Mouse (Mus musculus): ENCODE results near the gene Prrt2. TPM values are rescaled to one million over a fixed set of nuclear protein-coding genes. Genes with fewer than 3 reads are reported as not detected.
A peak's percentile ranks its signal among the peaks of the same experiment; 100 is the strongest.

The Prrt2 gene
- polyA plus RNA-seq, 2 experiments, result 21.2 to 74.6 TPM

DNA sequence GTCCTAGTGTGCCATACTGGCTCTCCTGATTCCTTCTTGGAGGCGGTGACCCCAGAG, 45.3 kb downstream of the Prrt2 start, which contains the start of gene Cdipt:
Cdipt (plus strand) TSS at position 22 of the 57 bp plus-strand sequence.
- peak within 1 kb of the TSS; percentile 97 for H3K4me3 ChIP-seq (replicated peaks; ENCODE audit: low read length)
- H3K36me3 ChIP-seq (ENCODE audit: control insufficient read depth, insufficient read depth, low read length), result peaks cover 27% of the 10 kb centered on the region
- peak within 1 kb of the TSS; percentile 80 for H3K4me2 ChIP-seq (replicated peaks; ENCODE audit: low read depth, low read length, severe bottlenecking)
- H3K27ac ChIP-seq (replicated peaks; ENCODE audit: low read depth, low read length), result peak within 1 kb of the TSS; percentile 94
- H3K9me3 ChIP-seq (ENCODE audit: control insufficient read depth, low read length), result no peaks in the 10 kb centered on the region
- peak within 1 kb of the TSS; percentile 96 for H3K9ac ChIP-seq (ENCODE audit: low read depth, low read length, severe bottlenecking)
- ATAC-seq (ENCODE audit: low FRiP score, low read depth) (no peak), DNase-seq (ENCODE audit: low spot score) (no peak)
- peaks cover 7% of the 10 kb centered on the region; the same call in 1 of the 2 replicates for H3K4me1 ChIP-seq (ENCODE audit: control insufficient read depth, insufficient read depth, low read length)
- H3K27me3 ChIP-seq (ENCODE audit: control insufficient read depth, insufficient read depth, low read length), result no peaks in the 10 kb centered on the region
- WGBS, result 0% methylated on average over 1 of the region's 1 CpGs
- TF ChIP-seq POLR2A (IDR thresholded peaks at IDR 0.05; ENCODE audit: borderline replicate concordance, extremely low read depth, insufficient read depth, insufficient read length), result no peak

DNA sequence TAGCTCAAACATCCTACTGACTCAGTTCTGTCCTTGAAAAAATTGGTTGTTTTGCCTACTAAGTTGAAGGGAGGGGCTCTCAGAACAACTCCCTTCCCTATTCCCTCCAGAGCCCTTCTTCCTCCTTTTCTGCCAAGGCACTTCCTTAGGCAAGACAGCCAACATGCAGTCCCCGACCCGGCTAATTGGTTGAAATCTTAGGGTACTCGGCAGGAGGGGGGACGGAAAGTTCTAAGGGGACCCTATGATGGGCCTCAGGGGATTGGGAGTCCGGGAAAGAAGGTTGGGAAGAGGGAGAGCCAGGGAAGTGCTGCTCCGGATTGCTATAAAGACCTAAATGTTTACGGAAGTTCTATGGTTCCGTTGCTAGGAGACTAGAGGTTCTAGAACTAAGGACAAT, 45.5 kb downstream of the Prrt2 start:
- H3K9me3 ChIP-seq (ENCODE audit: control insufficient read depth, low read length), result no peaks in the 10 kb centered on the region
- no peaks in the 10 kb centered on the region for H3K27me3 ChIP-seq (ENCODE audit: control insufficient read depth, insufficient read depth, low read length)
- ATAC-seq (ENCODE audit: low FRiP score, low read depth) (no peak), DNase-seq (ENCODE audit: low spot score) (no peak)
- 12% methylated on average over 8 of the region's 8 CpGs for WGBS
- H3K36me3 ChIP-seq (ENCODE audit: control insufficient read depth, insufficient read depth, low read length), result peaks cover 25% of the 10 kb centered on the region
- no peak for TF ChIP-seq POLR2A (IDR thresholded peaks at IDR 0.05; ENCODE audit: borderline replicate concordance, extremely low read depth, insufficient read depth, insufficient read length)
- peak overlapping the region; percentile 97 for H3K4me3 ChIP-seq (replicated peaks; ENCODE audit: low read length)
- H3K4me1 ChIP-seq (ENCODE audit: control insufficient read depth, insufficient read depth, low read length), result peaks cover 7% of the 10 kb centered on the region; the same call in 1 of the 2 replicates
- 0 out of 2 replicates have a peak overlapping the region, but pooled peaks have one; percentile 38 for H3K9ac ChIP-seq (ENCODE audit: low read depth, low read length, severe bottlenecking)
- H3K4me2 ChIP-seq (replicated peaks; ENCODE audit: low read depth, low read length, severe bottlenecking), result peak overlapping the region; percentile 80
- peak overlapping the region; percentile 22; the same call in 1 of the 2 replicates for H3K27ac ChIP-seq (replicated peaks; ENCODE audit: low read depth, low read length)

Small RNA genes lying within 50 kb of the gene (microRNA-seq; reads per million reads assigned to microRNA genes)
- not detected for gene Gm44343

Other genes starting within 250 kb of the Prrt2 start
Only the 30 nearest of the 32 such genes appear.
- 238 and 252 TPM in 2 replicates for gene Ppp4c, start 228.7 kb downstream of the Prrt2 start, polyA plus RNA-seq (2012; rRNA removed)
- 268 and 269 TPM in 2 replicates for gene Ppp4c, start 228.7 kb downstream of the Prrt2 start, polyA plus RNA-seq (2014; fragmentation: Nextera tagmentation; extraction: Ambion mirVana)
- 1.6 and 2.0 TPM in 2 replicates for gene Fam57b, start 223.5 kb downstream of the Prrt2 start, polyA plus RNA-seq (2012; rRNA removed)
- gene Fam57b, start 223.5 kb downstream of the Prrt2 start, polyA plus RNA-seq (2014; fragmentation: Nextera tagmentation; extraction: Ambion mirVana), result 0.21 and 0.44 TPM in 2 replicates
- not detected in 2 replicates for gene 4930451I11Rik, start 189.6 kb downstream of the Prrt2 start, polyA plus RNA-seq (2012; rRNA removed)
- not detected in 2 replicates for gene 4930451I11Rik, start 189.6 kb downstream of the Prrt2 start, polyA plus RNA-seq (2014; fragmentation: Nextera tagmentation; extraction: Ambion mirVana)
- 1.3 and 2.8 TPM in 2 replicates for gene Doc2a, start 173.8 kb downstream of the Prrt2 start, polyA plus RNA-seq (2012; rRNA removed)
- gene Doc2a, start 173.8 kb downstream of the Prrt2 start, polyA plus RNA-seq (2014; fragmentation: Nextera tagmentation; extraction: Ambion mirVana), result 0.76 and 0.92 TPM in 2 replicates
- gene Hirip3, start 159.2 kb downstream of the Prrt2 start, polyA plus RNA-seq (2012; rRNA removed), result 55.1 and 120 TPM in 2 replicates
- gene Hirip3, start 159.2 kb downstream of the Prrt2 start, polyA plus RNA-seq (2014; fragmentation: Nextera tagmentation; extraction: Ambion mirVana), result 15.2 and 16.1 TPM in 2 replicates
- 84.3 and 89.8 TPM in 2 replicates for gene Ino80e, start 158.8 kb downstream of the Prrt2 start, polyA plus RNA-seq (2012; rRNA removed)
- 86.7 TPM in 2 replicates for gene Ino80e, start 158.8 kb downstream of the Prrt2 start, polyA plus RNA-seq (2014; fragmentation: Nextera tagmentation; extraction: Ambion mirVana)
- 106 and 121 TPM in 2 replicates for gene Taok2, start 136.5 kb downstream of the Prrt2 start, polyA plus RNA-seq (2012; rRNA removed)
- gene Taok2, start 136.5 kb downstream of the Prrt2 start, polyA plus RNA-seq (2014; fragmentation: Nextera tagmentation; extraction: Ambion mirVana), result 28.5 and 37.1 TPM in 2 replicates
- 33.2 and 41.6 TPM in 2 replicates for gene Tmem219, start 98.3 kb downstream of the Prrt2 start, polyA plus RNA-seq (2012; rRNA removed)
- gene Tmem219, start 98.3 kb downstream of the Prrt2 start, polyA plus RNA-seq (2014; fragmentation: Nextera tagmentation; extraction: Ambion mirVana), result 31.0 and 33.8 TPM in 2 replicates
- 21.4 and 24.4 TPM in 2 replicates for gene Kctd13, start 92.3 kb downstream of the Prrt2 start, polyA plus RNA-seq (2012; rRNA removed)
- 14.2 and 16.6 TPM in 2 replicates for gene Kctd13, start 92.3 kb downstream of the Prrt2 start, polyA plus RNA-seq (2014; fragmentation: Nextera tagmentation; extraction: Ambion mirVana)
- gene Asphd1, start 71.6 kb downstream of the Prrt2 start, polyA plus RNA-seq (2012; rRNA removed), result 0.26 and 1.4 TPM in 2 replicates
- gene Asphd1, start 71.6 kb downstream of the Prrt2 start, polyA plus RNA-seq (2014; fragmentation: Nextera tagmentation; extraction: Ambion mirVana), result 0.12 and 0.15 TPM in 2 replicates
- gene Sez6l2, start 70.6 kb downstream of the Prrt2 start, polyA plus RNA-seq (2012; rRNA removed), result 2.5 and 3.2 TPM in 2 replicates
- gene Sez6l2, start 70.6 kb downstream of the Prrt2 start, polyA plus RNA-seq (2014; fragmentation: Nextera tagmentation; extraction: Ambion mirVana), result 0.90 and 1.6 TPM in 2 replicates
- 123 and 172 TPM in 2 replicates for gene Cdipt, start 45.3 kb downstream of the Prrt2 start, polyA plus RNA-seq (2012; rRNA removed)
- 84.8 and 94.0 TPM in 2 replicates for gene Cdipt, start 45.3 kb downstream of the Prrt2 start, polyA plus RNA-seq (2014; fragmentation: Nextera tagmentation; extraction: Ambion mirVana)
- 1.5 and 1.9 TPM in 2 replicates for gene Cdiptos, start 45.1 kb downstream of the Prrt2 start, polyA plus RNA-seq (2012; rRNA removed)
- 0.83 and 1.2 TPM in 2 replicates for gene Cdiptos, start 45.1 kb downstream of the Prrt2 start, polyA plus RNA-seq (2014; fragmentation: Nextera tagmentation; extraction: Ambion mirVana)
- gene Mvp, start 6.6 kb downstream of the Prrt2 start, polyA plus RNA-seq (2012; rRNA removed), result 7.9 and 8.0 TPM in 2 replicates
- 7.3 and 7.9 TPM in 2 replicates for gene Mvp, start 6.6 kb downstream of the Prrt2 start, polyA plus RNA-seq (2014; fragmentation: Nextera tagmentation; extraction: Ambion mirVana)
- 3.2 and 4.3 TPM in 2 replicates for gene Pagr1b, start 4.7 kb downstream of the Prrt2 start, polyA plus RNA-seq (2012; rRNA removed)
- gene Pagr1b, start 4.7 kb downstream of the Prrt2 start, polyA plus RNA-seq (2014; fragmentation: Nextera tagmentation; extraction: Ambion mirVana), result 0.61 TPM in 1 of 2 replicates, not detected in the other
- 27.0 and 31.9 TPM in 2 replicates for gene Pagr1a, start 3.9 kb downstream of the Prrt2 start, polyA plus RNA-seq (2012; rRNA removed)
- gene Pagr1a, start 3.9 kb downstream of the Prrt2 start, polyA plus RNA-seq (2014; fragmentation: Nextera tagmentation; extraction: Ambion mirVana), result 47.6 and 63.6 TPM in 2 replicates
- 111 and 143 TPM in 2 replicates for gene Gm42742, start 114 bp downstream of the Prrt2 start, polyA plus RNA-seq (2012; rRNA removed)
- gene Gm42742, start 114 bp downstream of the Prrt2 start, polyA plus RNA-seq (2014; fragmentation: Nextera tagmentation; extraction: Ambion mirVana), result 26.8 and 37.7 TPM in 2 replicates
- 298 and 365 TPM in 2 replicates for gene Maz, start 5.8 kb upstream of the Prrt2 start, polyA plus RNA-seq (2012; rRNA removed)
- gene Maz, start 5.8 kb upstream of the Prrt2 start, polyA plus RNA-seq (2014; fragmentation: Nextera tagmentation; extraction: Ambion mirVana), result 66.7 and 81.4 TPM in 2 replicates
- gene Kif22, start 21.3 kb upstream of the Prrt2 start, polyA plus RNA-seq (2012; rRNA removed), result 57.4 and 68.4 TPM in 2 replicates
- 87.2 and 92.8 TPM in 2 replicates for gene Kif22, start 21.3 kb upstream of the Prrt2 start, polyA plus RNA-seq (2014; fragmentation: Nextera tagmentation; extraction: Ambion mirVana)
- gene Zg16, start 66.1 kb upstream of the Prrt2 start, polyA plus RNA-seq (2012; rRNA removed), result 0.45 TPM in 1 of 2 replicates, not detected in the other
- not detected in 2 replicates for gene Zg16, start 66.1 kb upstream of the Prrt2 start, polyA plus RNA-seq (2014; fragmentation: Nextera tagmentation; extraction: Ambion mirVana)
- 5.6 and 7.1 TPM in 2 replicates for gene AI467606, start 70.1 kb upstream of the Prrt2 start, polyA plus RNA-seq (2012; rRNA removed)
- gene AI467606, start 70.1 kb upstream of the Prrt2 start, polyA plus RNA-seq (2014; fragmentation: Nextera tagmentation; extraction: Ambion mirVana), result 4.9 and 5.3 TPM in 2 replicates
- 6.0 and 6.5 TPM in 2 replicates for gene Qprt, start 101.0 kb upstream of the Prrt2 start, polyA plus RNA-seq (2012; rRNA removed)
- gene Qprt, start 101.0 kb upstream of the Prrt2 start, polyA plus RNA-seq (2014; fragmentation: Nextera tagmentation; extraction: Ambion mirVana), result 3.9 and 4.3 TPM in 2 replicates
- 0.73 and 0.87 TPM in 2 replicates for gene Spn, start 116.6 kb upstream of the Prrt2 start, polyA plus RNA-seq (2012; rRNA removed)
- gene Spn, start 116.6 kb upstream of the Prrt2 start, polyA plus RNA-seq (2014; fragmentation: Nextera tagmentation; extraction: Ambion mirVana), result 0.37 and 0.44 TPM in 2 replicates
- gene Cd2bp2, start 174.8 kb upstream of the Prrt2 start, polyA plus RNA-seq (2012; rRNA removed), result 84.2 and 110 TPM in 2 replicates
- gene Cd2bp2, start 174.8 kb upstream of the Prrt2 start, polyA plus RNA-seq (2014; fragmentation: Nextera tagmentation; extraction: Ambion mirVana), result 54.2 and 61.0 TPM in 2 replicates
- 40.8 and 46.8 TPM in 2 replicates for gene Tbc1d10b, start 187.3 kb upstream of the Prrt2 start, polyA plus RNA-seq (2012; rRNA removed)
- 27.1 and 29.3 TPM in 2 replicates for gene Tbc1d10b, start 187.3 kb upstream of the Prrt2 start, polyA plus RNA-seq (2014; fragmentation: Nextera tagmentation; extraction: Ambion mirVana)
- gene Mylpf, start 187.7 kb upstream of the Prrt2 start, polyA plus RNA-seq (2012; rRNA removed), result 555 and 1,104 TPM in 2 replicates
- gene Mylpf, start 187.7 kb upstream of the Prrt2 start, polyA plus RNA-seq (2014; fragmentation: Nextera tagmentation; extraction: Ambion mirVana), result 413 and 609 TPM in 2 replicates
- 22.5 and 24.9 TPM in 2 replicates for gene Zfp553, start 211.8 kb upstream of the Prrt2 start, polyA plus RNA-seq (2012; rRNA removed)
- gene Zfp553, start 211.8 kb upstream of the Prrt2 start, polyA plus RNA-seq (2014; fragmentation: Nextera tagmentation; extraction: Ambion mirVana), result 19.4 and 20.1 TPM in 2 replicates
- gene Sept1, start 211.9 kb upstream of the Prrt2 start, polyA plus RNA-seq (2012; rRNA removed), result 14.9 and 22.2 TPM in 2 replicates
- 15.3 and 18.6 TPM in 2 replicates for gene Sept1, start 211.9 kb upstream of the Prrt2 start, polyA plus RNA-seq (2014; fragmentation: Nextera tagmentation; extraction: Ambion mirVana)
- 115 and 161 TPM in 2 replicates for gene Zfp771, start 223.1 kb upstream of the Prrt2 start, polyA plus RNA-seq (2012; rRNA removed)
- gene Zfp771, start 223.1 kb upstream of the Prrt2 start, polyA plus RNA-seq (2014; fragmentation: Nextera tagmentation; extraction: Ambion mirVana), result 66.2 and 71.2 TPM in 2 replicates
- gene Dctpp1, start 239.5 kb upstream of the Prrt2 start, polyA plus RNA-seq (2012; rRNA removed), result 100 and 120 TPM in 2 replicates
- gene Dctpp1, start 239.5 kb upstream of the Prrt2 start, polyA plus RNA-seq (2014; fragmentation: Nextera tagmentation; extraction: Ambion mirVana), result 169 and 177 TPM in 2 replicates

Measured in limb, embryonic 14.5 days (tissue).